ENCODE assay signal across 16 mouse cellular contexts in the genomic region with DNA sequence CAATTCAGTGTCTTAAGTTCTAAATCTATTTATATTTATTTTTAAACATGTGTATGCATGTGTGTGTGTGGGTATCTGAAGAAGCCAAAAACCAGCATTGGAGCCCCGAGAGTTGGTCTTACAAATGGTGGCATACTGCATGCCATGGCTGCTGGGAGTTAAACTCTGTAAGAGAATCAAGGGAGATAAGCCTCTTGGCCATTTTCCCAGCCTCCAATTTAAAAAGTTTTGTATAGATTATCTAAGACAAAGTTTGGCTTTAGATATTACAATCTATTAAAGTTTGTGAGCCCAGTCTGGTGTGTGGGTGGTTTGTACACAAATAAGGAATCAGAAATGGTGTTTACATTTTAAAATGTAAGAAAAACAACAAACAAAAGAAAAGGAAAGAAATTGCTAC.
"Had no signal": no experiment of that assay in that cellular context is flagged by ENCODE, and none has a peak within 500 bp of the region (broad histone marks: within the 10 kb centered on the region; RNA-seq: fewer than 3 reads in every experiment).

No protein-coding gene starts in this region.

- H3K36me3 ChIP-seq: neural tube, embryonic 13.5 days; neural tube, embryonic 15.5 days; stomach, embryonic 15.5 days had no signal

- H3K9me3 ChIP-seq: neural tube, embryonic 13.5 days; neural tube, embryonic 15.5 days; stomach, embryonic 15.5 days had no signal

- H3K27ac ChIP-seq: neural tube, embryonic 13.5 days; neural tube, embryonic 15.5 days; stomach, embryonic 15.5 days; stomach, postnatal 0 days had no signal

- DNase-seq: retina, postnatal 1 day; right cerebral cortex, adult 18-20 months; right cerebral cortex, postnatal 14 days; right cerebral cortex, postnatal 25 days; right cerebral cortex, postnatal 4 days; spleen, adult 18-20 months; thymus, adult 18-20 months; thymus, adult 2 months; thymus, postnatal 14 days; thymus, postnatal 25 days; thymus, postnatal 36 days; thymus, postnatal 4 days had no signal

- H3K27me3 ChIP-seq: neural tube, embryonic 13.5 days; neural tube, embryonic 15.5 days; stomach, embryonic 15.5 days had no signal

- H3K4me1 ChIP-seq: neural tube, embryonic 15.5 days; stomach, embryonic 15.5 days had no signal

- H3K9ac ChIP-seq: neural tube, embryonic 13.5 days; neural tube, embryonic 15.5 days; stomach, embryonic 15.5 days had no signal

- H3K4me2 ChIP-seq: neural tube, embryonic 13.5 days; neural tube, embryonic 15.5 days; stomach, embryonic 15.5 days had no signal

- H3K4me3 ChIP-seq: neural tube, embryonic 13.5 days; neural tube, embryonic 15.5 days; stomach, embryonic 15.5 days had no signal
